Mouse (Mus musculus) right cerebral cortex, postnatal 25 days (tissue): ENCODE results near the gene Ndufs2.

Experiments used
- DNase-seq: peaks from one replicate; pipeline ENCODE4 v3.0.0; 2022

Ndufs2 gene

GRCm38 (mm10) chr1:171250680-171251593, at the start of gene Ndufs2:
Gene Ndufs2, minus strand, starts transcription at chr1:171251388.
- DNase-seq, result no peak

DNA sequence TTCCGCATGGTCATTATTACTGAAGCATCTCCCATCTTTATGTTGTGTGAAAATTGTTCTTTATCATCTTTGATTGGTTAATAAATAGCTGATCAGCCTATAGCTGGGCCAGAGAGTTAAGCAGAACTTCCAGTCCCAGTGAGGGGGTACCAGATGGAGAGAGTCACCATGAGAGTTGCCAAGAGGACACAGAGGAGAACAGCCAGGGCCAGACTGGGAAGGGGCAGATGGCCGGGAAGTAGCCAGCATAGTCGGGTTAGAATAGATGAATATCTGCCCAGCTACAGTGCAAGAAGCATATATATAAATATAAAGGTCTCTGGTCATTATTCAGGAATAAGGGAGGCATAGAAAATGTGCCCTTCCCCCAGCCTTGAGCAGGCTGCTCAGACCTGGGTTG, 47.0 kb upstream of the Ndufs2 start:
- DNase-seq, result no peak

DNA sequence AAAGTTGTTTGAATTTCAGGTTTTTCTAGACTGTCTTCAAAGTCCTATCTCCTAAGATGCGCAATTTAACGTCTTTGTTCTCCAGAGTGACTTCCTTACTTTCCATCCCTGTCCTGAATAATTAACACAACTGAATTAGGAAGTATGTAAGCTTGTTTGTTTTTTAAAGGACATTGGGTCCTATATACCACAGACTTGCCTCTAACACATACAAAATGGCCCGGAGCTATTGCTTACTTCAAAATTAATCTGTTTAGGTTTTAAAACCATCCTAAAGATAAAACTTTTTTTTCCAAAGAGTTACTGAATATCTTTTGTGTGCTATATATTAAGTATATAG, 43.8 kb upstream of the Ndufs2 start:
- DNase-seq, result no peak

- DNase-seq, result peak; percentile 84
Observed at GRCm38 (mm10) chr1:171294298-171295062, 43.3 kb upstream of the Ndufs2 start, which contains the start of gene Ufc1. Gene Ufc1, minus strand, starts transcription at chr1:171295024.

- no peak for DNase-seq
Observed at GRCm38 (mm10) chr1:171293906-171294297, 42.7 kb upstream of the Ndufs2 start.

- DNase-seq, result no peak
Observed at GRCm38 (mm10) chr1:171293351-171293750, 42.2 kb upstream of the Ndufs2 start.

DNA sequence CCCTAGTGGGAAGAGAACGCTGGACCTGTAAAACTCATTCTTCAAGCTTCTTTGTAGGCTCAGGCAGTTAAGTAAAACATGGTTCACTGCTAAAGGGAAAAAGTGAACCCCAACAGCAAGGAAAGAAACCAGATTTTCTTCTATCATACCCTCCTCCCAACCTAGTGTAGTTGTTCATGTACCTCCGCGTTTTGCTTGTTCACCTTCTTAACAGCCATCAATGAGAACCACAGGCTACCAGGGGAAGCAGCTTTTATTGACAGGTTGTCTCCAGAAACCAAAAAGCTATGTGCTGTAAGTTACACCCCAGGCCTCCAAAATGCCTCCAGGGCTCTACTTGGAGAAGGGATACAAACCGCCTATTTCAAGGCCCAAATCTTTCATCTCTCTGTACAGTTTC, 37.1 kb upstream of the Ndufs2 start:
- no peak for DNase-seq

- peak; percentile 95 for DNase-seq
Observed at GRCm38 (mm10) chr1:171287136-171288081, 36.2 kb upstream of the Ndufs2 start, which contains the start of gene Usp21. Gene Usp21, minus strand, starts transcription at chr1:171287991.

- DNase-seq, result no peak
Observed at GRCm38 (mm10) chr1:171286517-171286916, 35.3 kb upstream of the Ndufs2 start.

GRCm38 (mm10) chr1:171285096-171285892, 34.1 kb upstream of the Ndufs2 start:
- DNase-seq, result no peak

DNA sequence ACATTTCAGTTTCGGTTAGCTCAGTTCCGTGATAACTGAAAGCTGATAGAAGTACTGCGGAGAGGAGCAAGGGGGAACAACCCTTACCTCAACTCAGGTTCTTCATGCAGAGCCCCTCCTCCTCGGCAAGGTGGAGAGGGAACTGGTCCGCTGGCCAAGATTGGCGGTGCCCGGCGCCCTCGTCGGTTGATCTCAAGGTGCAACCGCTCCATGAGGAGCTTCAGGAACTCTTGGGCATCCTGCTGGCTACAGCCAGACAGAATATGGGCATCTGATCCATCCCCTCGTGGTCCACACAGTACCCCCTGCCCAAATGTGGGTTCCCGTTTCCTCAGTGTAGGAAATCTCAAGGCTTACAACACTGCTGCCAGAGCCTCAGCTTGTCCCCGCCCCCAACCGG, 33.3 kb upstream of the Ndufs2 start:
- DNase-seq, result no peak

DNA sequence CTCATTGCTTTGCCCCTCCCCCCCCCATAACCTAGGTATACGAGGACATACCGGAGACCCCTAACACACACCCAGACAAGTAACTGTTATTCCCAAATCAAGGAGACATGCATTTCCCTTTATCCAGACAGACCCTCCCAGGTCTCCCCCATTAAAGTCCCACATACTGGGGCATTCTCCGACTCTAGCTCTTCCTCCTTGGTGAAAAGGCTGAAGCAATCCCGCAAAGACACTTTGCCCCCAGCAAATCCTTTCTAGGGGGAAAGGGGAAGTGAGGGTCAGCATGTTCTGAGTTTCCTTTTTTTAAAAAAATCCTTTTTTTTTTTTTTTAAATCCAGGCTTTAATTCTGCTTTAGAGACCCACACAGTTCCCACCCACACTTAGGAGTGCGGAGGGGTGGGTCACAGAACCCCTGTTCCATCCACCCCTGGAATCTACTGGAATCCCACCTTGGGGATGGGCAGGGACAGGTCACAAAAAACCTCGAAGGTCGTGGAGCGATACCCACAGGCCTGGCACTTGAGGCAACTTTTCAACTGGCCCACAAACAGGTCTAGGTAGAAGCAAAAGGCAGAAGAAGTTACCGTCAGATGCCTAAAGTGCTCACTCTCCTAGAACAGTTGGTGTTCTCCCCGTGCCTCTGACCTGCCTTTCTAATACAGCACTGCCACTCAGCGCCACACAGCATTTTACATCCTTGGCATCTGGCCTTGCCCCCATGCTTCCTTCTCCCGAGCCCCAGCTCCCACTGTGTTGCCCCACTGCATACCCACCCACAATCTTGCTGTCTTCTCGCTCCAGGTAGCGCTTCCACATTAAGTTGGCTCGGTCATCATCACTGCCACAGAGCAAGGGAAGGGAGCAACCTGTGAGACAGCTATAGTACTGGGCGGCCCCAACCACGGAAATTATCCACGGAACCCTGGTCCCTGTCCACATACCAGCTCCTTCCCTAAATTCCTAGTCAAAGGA, 32.3 kb upstream of the Ndufs2 start:
- no peak for DNase-seq

DNA sequence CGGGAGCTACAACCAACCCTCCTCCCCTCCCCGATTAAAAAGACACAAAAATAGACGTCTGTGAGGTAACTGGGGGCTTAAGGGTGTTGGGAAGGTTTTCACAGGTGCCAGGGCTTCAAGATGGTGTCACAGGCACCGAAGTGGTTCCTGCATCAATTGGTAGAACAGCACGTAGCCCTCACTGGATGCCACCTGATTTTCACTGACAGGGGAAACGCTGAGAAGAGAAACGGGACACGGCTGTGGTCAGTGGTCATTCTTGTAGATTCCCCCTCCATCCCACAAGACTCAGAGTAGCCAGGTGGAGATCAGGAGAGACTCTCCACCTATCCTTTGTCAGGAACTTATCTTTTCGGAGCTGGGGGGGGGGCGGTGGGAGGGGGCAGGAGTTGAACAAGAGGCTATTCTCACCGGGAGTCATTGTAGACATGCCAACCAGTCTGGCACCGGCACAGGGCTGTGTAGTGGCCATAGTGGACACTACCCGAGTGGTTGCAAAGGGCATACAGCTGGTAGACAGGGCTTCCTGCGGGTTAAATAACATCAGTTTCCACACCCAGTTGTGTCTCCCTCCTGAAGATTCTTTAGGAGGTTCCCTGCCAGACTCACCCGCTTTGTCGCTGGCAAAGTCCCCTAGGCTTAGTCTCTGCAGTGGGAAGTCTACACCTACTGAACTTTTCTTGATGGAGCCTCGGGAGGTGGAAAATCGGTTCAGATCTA, 31.1 kb upstream of the Ndufs2 start:
- DNase-seq, result no peak

GRCm38 (mm10) chr1:171281528-171281923, 30.3 kb upstream of the Ndufs2 start:
- peak; percentile 76 for DNase-seq

DNA sequence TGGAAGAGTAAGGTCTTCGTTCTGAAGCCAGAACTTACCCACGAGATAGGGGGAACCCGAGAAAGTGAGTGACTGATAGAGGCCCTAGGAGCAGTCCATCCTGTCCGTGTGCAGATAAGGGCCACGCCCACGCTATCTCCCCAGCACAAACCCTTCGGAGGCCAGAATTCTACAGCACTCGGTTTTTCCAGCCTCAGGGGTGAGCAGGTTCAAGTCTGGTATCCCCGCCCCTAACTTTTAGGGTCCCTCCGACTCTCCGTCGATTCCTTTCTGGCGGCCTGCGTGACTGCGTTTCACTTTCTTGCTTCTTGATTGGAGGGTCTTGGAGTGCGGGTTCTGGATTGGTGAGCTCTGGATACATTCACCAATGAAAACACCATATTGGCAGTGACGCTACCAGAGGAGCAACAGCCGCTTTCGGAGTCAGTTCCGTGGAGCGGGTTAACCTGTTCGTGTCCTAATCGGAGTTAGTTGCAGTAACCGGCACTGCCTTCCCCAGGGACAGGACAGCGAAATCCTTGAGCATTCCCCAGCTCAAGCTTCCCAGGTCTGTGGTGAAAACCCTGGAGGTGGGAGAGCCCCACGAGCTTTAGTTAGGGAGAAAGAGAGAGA, 29.8 kb upstream of the Ndufs2 start, which contains the start of gene Ppox:
Ppox (minus strand) TSS at position 271 of the 612 bp plus-strand sequence.
- DNase-seq, result peak; percentile 92

DNA sequence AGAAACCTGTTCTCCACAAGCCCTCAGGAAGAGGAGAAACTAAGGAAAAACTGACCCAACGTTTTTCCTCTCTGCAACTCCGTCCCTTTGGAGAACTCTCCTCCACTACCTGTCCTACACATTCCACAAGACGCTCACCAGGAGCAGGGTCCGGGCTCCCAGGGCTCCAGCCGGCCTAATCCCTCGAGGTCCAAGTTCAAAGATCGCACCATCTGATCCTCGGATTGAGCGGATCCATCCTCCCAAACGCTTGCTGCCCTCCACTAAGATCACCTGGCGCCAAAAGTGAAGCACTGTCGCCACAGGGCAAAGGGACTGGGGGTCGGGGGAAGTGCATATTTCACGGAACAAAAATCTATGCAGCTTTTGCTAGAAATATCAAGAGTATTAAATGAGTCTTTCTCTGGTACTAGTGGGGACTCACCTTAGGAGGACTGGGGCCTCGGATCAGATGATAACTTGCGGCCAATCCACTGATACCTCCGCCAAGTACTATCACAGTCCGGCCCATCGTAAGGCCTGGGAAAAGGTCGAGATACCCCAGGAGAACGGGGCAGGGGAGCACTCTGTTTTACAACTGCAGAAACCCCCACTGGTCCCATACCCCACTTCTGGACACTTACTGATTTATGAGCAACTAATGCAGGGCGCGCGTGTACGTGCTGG, 29.2 kb upstream of the Ndufs2 start:
- no peak for DNase-seq

GRCm38 (mm10) chr1:171279721-171280120, 28.5 kb upstream of the Ndufs2 start:
- peak; percentile 2 for DNase-seq

DNA sequence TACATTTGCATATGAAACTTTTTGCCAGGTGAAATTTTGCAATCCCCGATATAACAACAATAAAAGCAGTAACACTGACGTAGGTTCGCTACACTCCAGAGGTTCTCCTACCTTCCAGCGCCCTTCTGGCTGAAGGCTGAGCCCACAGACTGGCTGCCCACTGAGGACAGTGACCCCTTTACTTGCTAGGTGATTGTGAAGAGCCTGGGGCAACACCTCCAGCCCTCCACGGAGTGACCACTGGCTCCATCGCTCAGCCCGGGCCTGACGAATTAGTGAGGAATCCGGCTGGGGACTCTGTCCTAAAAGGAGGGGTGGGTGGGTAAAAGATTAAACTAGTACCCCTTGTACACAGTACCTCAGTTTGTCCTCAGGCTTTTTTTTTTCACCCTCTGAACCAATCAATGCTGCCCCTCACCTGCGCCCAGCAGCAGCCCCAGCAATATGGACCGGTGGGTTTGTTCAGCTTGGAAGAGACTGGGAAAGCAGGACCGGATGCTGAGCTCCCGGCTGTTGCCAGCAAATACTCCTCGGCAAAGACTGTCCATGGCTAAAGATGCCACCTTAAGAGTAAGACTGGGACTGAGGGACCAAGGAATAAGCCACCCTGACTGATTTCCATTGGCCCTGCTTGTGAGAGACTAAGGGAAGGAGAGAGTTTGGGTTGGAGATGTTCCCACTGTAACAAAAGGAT, 28.0 kb upstream of the Ndufs2 start:
- peak; percentile 2 for DNase-seq
